Mouse (Mus musculus) erythroid progenitor cell, adult 5-6 weeks (primary cell): ENCODE measurements around the gene Phkb. TPM values are rescaled to one million over a fixed set of nuclear protein-coding genes. Genes with fewer than 3 reads are reported as not detected.

Source experiments
- ATAC-seq: replicated peaks from 2 replicates; pipeline ENCODE4 v1.8.0; 2016; ENCODE audit warnings: moderate number of reproducible peaks, mild to moderate bottlenecking, moderate TSS enrichment, inconsistent platforms; ENCODE audit not compliant: poor library complexity, low FRiP score, severe bottlenecking
- total RNA-seq, 2 experiments: library from RNA; stranded (forward) in 1 of 2; stranded (reverse) in 1 of 2; fragments of 150-400 nt in 1 of 2; fragments of 186-747, 209-891 nt in 1 of 2; gene quantifications; 2 replicates each; pipeline versions ENCODE4 v1.2.3 to v1.2.4; 2015 to 2017; ENCODE audit warnings: low replicate concordance in 2 of 2

Gene Phkb
- total RNA-seq, 2 experiments from 2014 or later, result 4.4 to 11.7 TPM

GRCm38 (mm10) chr8:85926107-85926506 is 85.3 kb downstream of the Phkb start:
- ATAC-seq, result no peak

DNA sequence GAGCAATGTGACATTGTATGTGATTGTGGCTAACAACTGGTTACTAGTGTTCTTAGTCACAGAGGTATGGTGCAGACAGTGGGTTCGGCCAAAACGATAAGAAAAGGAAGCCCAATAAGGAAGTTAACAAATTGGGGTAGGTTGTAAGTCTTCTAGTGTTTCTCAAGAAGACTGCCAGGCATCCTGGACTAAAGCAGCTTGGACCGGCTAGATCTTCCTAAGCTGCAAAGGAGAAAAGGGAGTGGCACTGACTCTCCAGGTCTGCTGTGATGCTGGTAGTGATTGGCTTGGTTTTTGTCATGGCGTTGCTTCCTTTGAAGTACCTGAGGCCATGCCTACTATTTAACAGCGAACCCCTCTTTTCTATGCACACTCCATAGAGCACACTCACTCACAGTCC is 95.4 kb downstream of the Phkb start:
- ATAC-seq, result no peak

DNA sequence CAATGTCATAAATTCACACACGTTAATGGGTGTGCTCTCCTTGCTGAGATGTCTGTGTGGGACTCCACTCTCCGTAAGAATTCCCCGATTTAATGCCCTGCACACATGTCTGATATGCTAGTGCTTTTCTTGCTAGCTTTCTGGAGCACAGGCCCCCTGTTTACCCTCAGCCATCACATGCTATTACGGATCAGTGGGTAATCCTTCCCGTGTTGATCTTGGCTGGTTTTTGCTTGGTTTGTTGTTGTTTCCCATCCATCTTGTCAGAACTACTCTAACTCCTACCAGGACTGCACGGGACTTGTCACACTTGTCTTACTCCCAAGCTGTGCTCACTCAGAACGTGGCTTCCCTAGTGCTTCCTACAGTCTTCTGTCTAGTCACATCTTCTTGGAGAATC is 96.6 kb downstream of the Phkb start:
- no peak for ATAC-seq

DNA sequence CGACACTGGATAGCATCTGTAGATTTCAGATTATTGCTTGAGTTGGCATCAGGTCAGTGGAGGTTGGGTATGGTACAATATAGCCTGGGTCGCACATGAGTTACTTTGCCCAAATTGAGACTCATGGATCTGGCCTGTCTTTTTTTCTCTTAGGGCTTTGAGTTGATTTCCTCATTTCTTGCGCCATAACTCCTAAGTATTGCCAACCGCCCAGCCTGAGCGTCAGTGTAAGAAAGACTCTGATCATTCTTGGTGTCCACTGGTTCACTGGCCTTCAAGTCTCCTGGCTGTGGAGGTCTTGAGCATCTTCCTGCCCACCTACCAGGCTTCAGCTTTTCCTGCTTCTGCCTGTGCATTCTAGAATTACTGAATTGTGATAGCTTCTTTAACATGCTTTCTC is 104.1 kb downstream of the Phkb start:
- no peak for ATAC-seq

- ATAC-seq, result no peak
These were observed 117.6 kb downstream of the Phkb start for GRCm38 (mm10) chr8:85958391-85958790.

- ATAC-seq, result no peak
These were observed 119.1 kb downstream of the Phkb start for GRCm38 (mm10) chr8:85959880-85960279.

GRCm38 (mm10) chr8:85977588-85978077 is 136.9 kb downstream of the Phkb start:
- no peak for ATAC-seq

GRCm38 (mm10) chr8:85992911-85993310 is 152.2 kb downstream of the Phkb start:
- no peak for ATAC-seq

- no peak for ATAC-seq
These were observed 152.9 kb downstream of the Phkb start for GRCm38 (mm10) chr8:85993661-85994060.

DNA sequence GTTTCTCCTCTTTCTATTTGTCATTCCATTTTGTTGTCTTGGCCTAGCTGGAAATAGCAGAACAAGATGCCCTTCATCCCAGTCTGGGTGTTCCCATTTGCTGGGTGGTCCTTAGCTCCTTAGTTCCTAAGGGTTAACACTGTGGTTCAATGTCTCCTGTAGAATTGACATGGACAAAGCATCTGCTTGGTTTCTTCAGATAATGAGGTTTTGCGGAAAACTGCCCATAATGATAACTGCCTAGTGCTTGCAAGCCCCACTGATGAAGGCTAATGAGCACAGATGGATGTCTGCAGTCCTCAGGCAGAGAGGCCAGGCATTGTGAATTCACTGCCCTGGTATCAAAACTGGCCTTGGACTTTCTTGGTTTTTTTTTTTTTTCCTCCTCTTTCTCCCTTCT is 155.2 kb downstream of the Phkb start:
- ATAC-seq, result no peak

DNA sequence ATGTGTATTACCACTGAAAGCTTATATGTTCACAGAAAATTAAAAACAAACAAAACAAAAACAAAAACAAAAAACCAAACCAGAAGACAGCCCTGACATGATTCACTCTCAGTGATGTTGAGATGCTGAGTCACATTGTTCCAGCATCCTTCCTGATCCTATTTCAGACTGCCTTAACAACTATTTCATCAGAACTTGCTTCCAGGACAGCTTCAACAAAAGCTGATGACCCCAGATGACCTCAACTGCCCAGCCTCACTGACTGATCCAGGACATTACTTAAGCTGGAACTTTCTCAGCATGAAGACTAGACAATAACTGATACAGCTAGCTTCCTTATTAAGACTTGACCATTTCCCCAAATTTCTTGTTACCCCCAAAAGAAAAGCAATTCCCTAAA is 165.7 kb downstream of the Phkb start:
- ATAC-seq, result no peak

- ATAC-seq, result no peak
These were observed 176.0 kb downstream of the Phkb start for GRCm38 (mm10) chr8:86016806-86017205.

DNA sequence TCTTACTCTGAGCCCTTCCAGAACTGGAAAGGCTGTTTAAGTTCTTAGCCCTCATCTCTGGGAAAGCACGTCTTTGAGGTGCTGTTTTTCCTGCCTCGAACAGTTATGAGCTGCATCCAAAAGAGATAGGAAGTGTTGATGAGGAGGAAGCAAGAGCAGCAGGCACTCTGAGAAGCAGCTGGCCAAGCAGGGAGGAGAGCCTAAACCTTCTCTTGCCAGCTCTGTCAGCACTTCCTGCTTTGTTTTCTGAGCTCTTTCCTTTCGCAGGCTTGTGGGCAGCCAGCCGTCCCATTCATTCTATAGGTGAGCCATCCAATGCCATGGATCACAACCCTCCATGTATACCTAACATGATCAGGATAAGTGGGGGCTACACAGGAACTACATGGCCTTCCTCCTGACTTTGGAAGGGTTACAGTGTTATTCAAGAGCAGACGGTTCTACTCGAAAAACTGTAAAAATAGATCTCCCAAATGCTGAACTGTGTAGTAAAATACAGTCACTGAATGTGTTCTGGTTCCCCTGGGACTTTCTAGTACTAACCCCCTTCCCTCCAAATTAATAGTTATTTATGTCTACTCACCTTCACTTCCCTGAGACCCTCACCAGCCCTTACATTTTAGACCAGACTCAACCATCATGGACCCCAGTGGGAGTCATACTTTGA is 188.0 kb downstream of the Phkb start:
- no peak for ATAC-seq

DNA sequence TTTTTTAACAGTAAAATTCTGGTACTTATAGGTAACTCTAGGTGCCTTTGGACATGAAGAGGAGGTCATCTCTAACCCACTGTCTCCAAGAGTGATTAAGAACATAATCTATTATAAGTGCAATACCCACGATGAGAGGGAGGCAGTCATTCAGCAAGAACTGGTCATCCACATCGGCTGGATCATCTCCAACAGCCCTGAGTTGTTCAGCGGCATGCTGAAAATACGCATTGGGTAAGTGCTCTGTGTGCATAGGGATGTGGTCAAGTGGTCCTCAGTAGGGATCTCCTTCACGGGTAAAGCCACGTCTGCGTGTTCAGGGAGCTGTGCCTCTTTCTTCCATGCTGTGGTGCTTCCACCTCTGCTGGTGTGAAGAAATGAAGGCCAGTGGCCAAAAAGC is 188.7 kb downstream of the Phkb start:
- ATAC-seq, result no peak

DNA sequence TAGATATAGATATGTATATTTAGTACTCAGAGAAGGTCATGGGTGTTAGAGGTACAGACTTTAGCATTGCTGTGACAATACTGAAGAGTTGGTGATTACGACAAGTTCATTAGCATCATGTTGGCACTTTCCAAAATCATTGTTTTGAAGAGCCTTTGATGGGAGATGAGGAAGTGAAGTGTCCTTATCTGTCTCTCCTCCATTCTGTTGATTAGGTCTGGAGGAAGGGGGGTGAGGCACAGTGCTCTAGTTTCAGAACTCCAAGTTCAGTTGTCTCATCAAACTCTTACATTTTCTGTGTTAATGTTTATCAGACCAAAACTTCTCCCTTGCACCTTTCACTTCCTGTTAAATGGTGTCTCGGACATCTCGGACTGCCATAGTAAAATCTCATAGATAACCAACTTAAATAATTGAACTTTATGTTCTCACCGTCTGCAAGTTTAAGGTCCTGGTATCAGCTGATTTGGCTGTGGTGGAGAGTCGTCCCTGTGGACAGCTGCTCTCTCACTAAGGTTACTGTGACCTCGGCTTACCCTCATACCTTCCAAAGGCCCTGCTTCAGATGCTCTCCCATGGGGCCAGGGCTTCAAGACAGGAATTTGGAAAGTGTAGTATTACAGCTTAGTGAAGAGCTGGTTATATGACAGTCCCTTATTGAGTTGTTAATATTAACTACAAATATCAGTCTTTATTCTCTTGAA is 194.1 kb downstream of the Phkb start:
- no peak for ATAC-seq

- ATAC-seq, result no peak
These were observed 194.6 kb downstream of the Phkb start for GRCm38 (mm10) chr8:86035371-86035770.

DNA sequence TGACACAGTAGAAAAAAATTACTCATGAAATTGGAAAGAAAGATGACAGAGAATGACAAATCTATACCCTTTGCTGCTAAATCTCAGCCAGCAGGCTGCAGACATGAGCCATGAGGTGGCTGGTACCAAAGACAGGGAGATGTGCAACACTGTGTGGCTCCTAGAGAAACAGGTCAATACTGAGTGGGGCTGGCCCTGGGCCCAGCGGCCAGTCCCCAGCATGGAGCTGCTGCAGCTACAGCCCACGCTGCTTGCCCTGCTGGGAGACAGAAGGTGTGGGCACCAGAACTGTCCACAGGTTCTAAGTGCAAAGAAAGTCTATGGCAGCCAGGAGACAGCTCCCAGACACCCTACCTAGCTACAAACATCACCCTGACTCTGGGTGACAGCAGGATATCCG is 197.7 kb downstream of the Phkb start:
- ATAC-seq, result no peak

GRCm38 (mm10) chr8:86042049-86042448 is 201.3 kb downstream of the Phkb start:
- ATAC-seq, result no peak

GRCm38 (mm10) chr8:86050882-86051281 is 210.1 kb downstream of the Phkb start:
- ATAC-seq, result no peak

DNA sequence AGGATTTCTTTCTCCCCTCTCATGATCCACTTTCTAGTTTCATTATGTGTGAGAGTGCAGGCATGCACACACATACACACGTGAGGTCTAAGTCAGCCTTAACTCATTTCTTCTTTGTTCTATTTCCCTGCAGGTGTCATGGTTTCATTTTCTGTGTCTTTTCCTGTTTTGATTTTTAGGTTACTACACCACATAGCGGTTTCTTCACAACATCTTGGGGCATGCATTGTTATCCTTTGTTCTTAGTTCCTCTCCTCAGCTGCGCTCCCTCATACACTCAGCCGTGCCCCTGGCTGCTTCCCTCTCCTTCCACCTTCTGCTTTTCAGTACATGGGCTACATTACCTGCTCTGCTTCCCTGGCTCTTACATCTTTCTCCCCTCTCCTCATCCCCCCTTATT is 211.2 kb downstream of the Phkb start:
- no peak for ATAC-seq

DNA sequence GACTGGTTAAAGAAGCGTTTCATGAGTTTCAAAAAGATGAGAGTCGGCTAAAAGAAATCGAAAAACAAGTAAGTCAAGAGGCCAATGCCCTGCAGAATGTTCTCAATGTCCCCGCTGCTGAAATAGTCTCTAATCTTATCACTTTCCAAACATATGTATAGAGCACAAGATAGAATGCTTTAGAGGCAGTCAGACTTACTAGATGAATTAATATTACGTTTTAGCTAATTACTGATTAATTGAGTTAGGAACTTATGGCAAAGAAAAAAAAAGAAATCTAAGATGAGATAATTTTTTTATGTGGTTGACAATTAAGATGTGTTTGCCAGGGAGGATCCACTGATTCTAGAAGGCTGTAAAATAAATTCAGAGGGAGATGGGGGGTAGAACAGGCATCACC is 217.9 kb downstream of the Phkb start:
- no peak for ATAC-seq

- no peak for ATAC-seq
These were observed 218.4 kb downstream of the Phkb start for GRCm38 (mm10) chr8:86059130-86059529.
